ENCODE assay signal across 19 mouse cellular contexts in the genomic region with DNA sequence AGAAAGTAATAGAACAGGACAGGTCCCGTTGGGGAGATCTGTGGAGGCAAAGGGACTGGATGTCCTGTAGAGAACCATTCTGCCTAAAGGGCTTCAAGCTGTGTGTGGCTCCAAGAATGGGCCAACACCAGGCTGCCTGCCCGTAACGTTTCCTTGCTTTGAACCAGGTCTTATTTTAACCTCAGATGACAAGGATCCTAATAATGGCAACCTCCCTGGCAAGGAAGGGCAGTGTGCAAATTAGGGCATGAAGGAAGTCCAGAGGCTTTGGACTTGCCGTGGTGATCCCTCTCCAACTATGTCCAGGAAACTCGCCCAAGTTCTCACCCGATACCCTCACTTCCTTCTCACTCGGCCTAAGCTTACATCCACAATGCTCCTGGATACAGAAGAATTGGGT. TPM values are rescaled to one million over a fixed set of nuclear protein-coding genes. Genes with fewer than 3 reads are reported as not detected.
"Had no signal": no experiment of that assay in that cellular context is flagged by ENCODE, and none has a peak within 500 bp of the region (broad histone marks: within the 10 kb centered on the region; RNA-seq: fewer than 3 reads in every experiment).

No protein-coding gene starts in this region.

- H3K36me3 ChIP-seq: kidney, embryonic 15.5 days; limb, embryonic 12.5 days; liver, embryonic 13.5 days; lung, embryonic 15.5 days; midbrain, embryonic 12.5 days had no signal

- DNase-seq: kidney, postnatal 25 days; liver; liver, embryonic 13.5 days; liver, postnatal 0 days; right cerebral cortex, postnatal 14 days; thymus, postnatal 36 days had no signal

- H3K4me1 ChIP-seq: liver, embryonic 13.5 days; lung, embryonic 15.5 days had no signal

- H3K9me3 ChIP-seq: kidney, embryonic 15.5 days; limb, embryonic 12.5 days; liver, embryonic 13.5 days; lung, embryonic 15.5 days; midbrain, embryonic 12.5 days had no signal

- H3K4me3 ChIP-seq: kidney, embryonic 15.5 days; left cerebral cortex, adult 2 months; limb, embryonic 12.5 days; liver, embryonic 13.5 days; lung, embryonic 15.5 days; midbrain, embryonic 12.5 days had no signal

- H3K27ac ChIP-seq: kidney, embryonic 15.5 days; left cerebral cortex, adult 2 months; limb, embryonic 12.5 days; liver, embryonic 13.5 days; lung, embryonic 15.5 days; midbrain, embryonic 12.5 days had no signal

RNA-seq across cellular contexts. Expression of a gene that starts 9.4 kb away (rescaled TPM):
- total RNA-seq: layer of hippocampus, postnatal 25 days; left cerebral cortex, adult 2 months; left cerebral cortex, postnatal 36 days; megakaryocyte-erythroid progenitor cell, adult 5-6 weeks had no signal
- polyA plus RNA-seq: liver, postnatal 0 days; lung, embryonic 15.5 days; midbrain, embryonic 12.5 days; midbrain, embryonic 16.5 days; neural tube, embryonic 14.5 days; small intestine, adult 2 months; thymus, postnatal 0 days had no signal

RNA-seq across cellular contexts. Expression of a gene that starts 47.9 kb away (rescaled TPM):
- total RNA-seq: megakaryocyte-erythroid progenitor cell, adult 5-6 weeks had no signal
- polyA plus RNA-seq: kidney, embryonic 15.5 days; liver, embryonic 13.5 days; liver, postnatal 0 days; lung, embryonic 15.5 days; midbrain, embryonic 12.5 days; small intestine, adult 2 months; stomach, embryonic 16.5 days had no signal
